Mouse (Mus musculus) liver, embryonic 13.5 days (tissue): ENCODE results near the gene H2al2a. TPM values are rescaled to one million over a fixed set of nuclear protein-coding genes. Genes with fewer than 3 reads are reported as not detected.

Source experiments
- ATAC-seq: fragments of 200-750 bp; cut with Nextera tagmentation; 2 replicates; pipeline ENCODE4 v1.8.0; 2017; ENCODE audit warnings: low read depth, mild to moderate bottlenecking, moderate number of reproducible peaks, moderate library complexity
- DNase-seq: peaks from one replicate; pipeline ENCODE4 v3.0.0; 2022
- H3K27ac ChIP-seq: fragments of 300-500 bp; sonication (generic); 2 replicates; pipeline ENCODE4 v1.5.1; 2015; ENCODE audit warnings: moderate library complexity, mild to moderate bottlenecking, inconsistent platforms
- H3K27me3 ChIP-seq: fragments of 300-500 bp; sonication (generic); 2 replicates; pipeline ENCODE4 v1.6.1; 2015; ENCODE audit warnings: mild to moderate bottlenecking, inconsistent platforms
- H3K36me3 ChIP-seq: fragments of 300-500 bp; sonication (generic); 2 replicates; pipeline ENCODE4 v1.6.1; 2015; ENCODE audit warnings: mild to moderate bottlenecking, inconsistent platforms
- H3K4me1 ChIP-seq: fragments of 300-500 bp; sonication (generic); replicated peaks from 2 replicates; pipeline ENCODE4 v1.6.1; 2015; ENCODE audit warnings: inconsistent platforms
- H3K4me2 ChIP-seq: fragments of 300-500 bp; sonication (generic); 2 replicates; pipeline ENCODE4 v1.6.1; 2015; ENCODE audit warnings: inconsistent platforms, mild to moderate bottlenecking, moderate library complexity
- H3K4me3 ChIP-seq: fragments of 300-500 bp; sonication (generic); replicated peaks from 2 replicates; pipeline ENCODE4 v1.5.1; 2015; ENCODE audit warnings: mild to moderate bottlenecking, inconsistent platforms
- H3K9ac ChIP-seq: fragments of 300-500 bp; sonication (generic); 2 replicates; pipeline ENCODE4 v1.6.1; 2015; ENCODE audit warnings: mild to moderate bottlenecking, inconsistent platforms
- H3K9me3 ChIP-seq: fragments of 300-500 bp; sonication (generic); replicated peaks from 2 replicates; pipeline ENCODE4 v1.6.1; 2016; ENCODE audit warnings: inconsistent platforms
- WGBS: fragments of 180-500 bp; shearing (Covaris S2); methylation state at CpG from one replicate; pipeline ENCODE4 v1.1.7; 2015; ENCODE audit not compliant: insufficient replicate concordance; 5-methylcytosine and 5-hydroxymethylcytosine counted together
- polyA plus RNA-seq: library from polyadenylated mRNA; unstranded; fragments of >200 nt; fragmentation: Nextera tagmentation; extraction: Ambion mirVana; gene quantifications from 2 replicates; pipeline ENCODE4 v1.2.1, GENCODE M21; 2015

H2al2a gene
- polyA plus RNA-seq, 1 experiment from 2014 or later = not detected

GRCm38 (mm10) chr2:18026116-18026947 lies 29.6 kb upstream of the H2al2a start:
- ATAC-seq = peak; percentile 27; the same call in 1 of the 2 replicates
- no peak for DNase-seq
- no peaks in the 10 kb centered on the region for H3K36me3 ChIP-seq
- H3K27ac ChIP-seq = no peak overlapping the region
- peaks cover 67% of the 10 kb centered on the region for H3K27me3 ChIP-seq
- peaks cover 41% of the 10 kb centered on the region for H3K4me1 ChIP-seq
- no peaks in the 10 kb centered on the region for H3K9me3 ChIP-seq
- WGBS = under 1% methylated on average over 44 of the region's 44 CpGs
- H3K4me3 ChIP-seq = peak overlapping the region; percentile 66
- H3K9ac ChIP-seq = peak overlapping the region; percentile 67
- H3K4me2 ChIP-seq = peak overlapping the region; percentile 87

- Histone ChIP-seq H3K27ac (no peak overlapping the region), H3K4me2 (peak overlapping the region; percentile 87), H3K9me3 (no peaks in the 10 kb centered on the region), H3K27me3 (peaks cover 61% of the 10 kb centered on the region), H3K4me3 (peak overlapping the region; percentile 66), H3K4me1 (peaks cover 37% of the 10 kb centered on the region), H3K9ac (peak overlapping the region; percentile 67), H3K36me3 (no peaks in the 10 kb centered on the region)
- 2% methylated on average over 14 of the region's 14 CpGs for WGBS
- ATAC-seq (no peak), DNase-seq (no peak)
Measured at GRCm38 (mm10) chr2:18025781-18026115, 29.0 kb upstream of the H2al2a start.

- no peak for DNase-seq
- H3K27me3 ChIP-seq = peaks cover 55% of the 10 kb centered on the region
- H3K9me3 ChIP-seq = no peaks in the 10 kb centered on the region
- H3K27ac ChIP-seq = no peak overlapping the region
- H3K36me3 ChIP-seq = no peaks in the 10 kb centered on the region
- peaks cover 37% of the 10 kb centered on the region for H3K4me1 ChIP-seq
- ATAC-seq = no peak
- 35% methylated on average over 5 of the region's 5 CpGs for WGBS
- no peak overlapping the region for H3K4me2 ChIP-seq
- H3K4me3 ChIP-seq = no peak overlapping the region
- H3K9ac ChIP-seq = no peak overlapping the region
Measured at GRCm38 (mm10) chr2:18025116-18025515, 28.4 kb upstream of the H2al2a start.

GRCm38 (mm10) chr2:18022886-18023285 lies 26.1 kb upstream of the H2al2a start:
- H3K4me3 ChIP-seq = no peak overlapping the region
- H3K4me1 ChIP-seq = peaks cover 25% of the 10 kb centered on the region
- no peak overlapping the region for H3K9ac ChIP-seq
- H3K36me3 ChIP-seq = no peaks in the 10 kb centered on the region
- WGBS = 43% methylated on average over 1 of the region's 1 CpGs
- H3K9me3 ChIP-seq = no peaks in the 10 kb centered on the region
- DNase-seq (no peak), ATAC-seq (no peak)
- peaks cover 34% of the 10 kb centered on the region for H3K27me3 ChIP-seq
- no peak overlapping the region for H3K27ac ChIP-seq
- H3K4me2 ChIP-seq = no peak overlapping the region

GRCm38 (mm10) chr2:18019122-18019521 lies 22.4 kb upstream of the H2al2a start:
- Histone ChIP-seq H3K27ac (no peak overlapping the region), H3K9ac (no peak overlapping the region), H3K27me3 (peaks cover 4% of the 10 kb centered on the region; the same call in 1 of the 2 replicates), H3K36me3 (no peaks in the 10 kb centered on the region), H3K4me3 (no peak overlapping the region), H3K4me1 (no peaks in the 10 kb centered on the region), H3K4me2 (no peak overlapping the region), H3K9me3 (no peaks in the 10 kb centered on the region)
- ATAC-seq = no peak
- 48% methylated on average over 1 of the region's 1 CpGs for WGBS
- no peak for DNase-seq

- Histone ChIP-seq H3K4me3 (no peak overlapping the region), H3K9ac (no peak overlapping the region), H3K36me3 (no peaks in the 10 kb centered on the region), H3K4me2 (no peak overlapping the region), H3K27ac (no peak overlapping the region), H3K27me3 (no peaks in the 10 kb centered on the region), H3K4me1 (no peaks in the 10 kb centered on the region), H3K9me3 (no peaks in the 10 kb centered on the region)
- no peak for ATAC-seq
- WGBS = 72% methylated on average over 6 of the region's 6 CpGs
- DNase-seq = no peak
Measured at GRCm38 (mm10) chr2:18017321-18017720, 20.6 kb upstream of the H2al2a start.

GRCm38 (mm10) chr2:18016639-18017038 lies 19.9 kb upstream of the H2al2a start:
- Histone ChIP-seq H3K9ac (no peak overlapping the region), H3K36me3 (no peaks in the 10 kb centered on the region), H3K4me1 (no peaks in the 10 kb centered on the region), H3K9me3 (no peaks in the 10 kb centered on the region), H3K27ac (no peak overlapping the region), H3K4me2 (no peak overlapping the region), H3K27me3 (no peaks in the 10 kb centered on the region), H3K4me3 (no peak overlapping the region)
- 52% methylated on average over 1 of the region's 1 CpGs for WGBS
- DNase-seq = no peak
- ATAC-seq = no peak

- no peak for DNase-seq
- Histone ChIP-seq H3K27me3 (no peaks in the 10 kb centered on the region), H3K27ac (no peak overlapping the region), H3K4me3 (no peak overlapping the region), H3K4me2 (no peak overlapping the region), H3K4me1 (no peaks in the 10 kb centered on the region), H3K9me3 (no peaks in the 10 kb centered on the region), H3K9ac (no peak overlapping the region), H3K36me3 (no peaks in the 10 kb centered on the region)
- WGBS = 41% methylated on average over 3 of the region's 3 CpGs
- ATAC-seq = no peak
Measured at GRCm38 (mm10) chr2:18015581-18015980, 18.8 kb upstream of the H2al2a start.

GRCm38 (mm10) chr2:18012866-18013265 lies 16.1 kb upstream of the H2al2a start:
- Histone ChIP-seq H3K27ac (no peak overlapping the region), H3K27me3 (no peaks in the 10 kb centered on the region), H3K4me1 (no peaks in the 10 kb centered on the region), H3K9ac (no peak overlapping the region), H3K4me3 (no peak overlapping the region), H3K36me3 (no peaks in the 10 kb centered on the region), H3K9me3 (no peaks in the 10 kb centered on the region), H3K4me2 (no peak overlapping the region)
- DNase-seq (no peak), ATAC-seq (no peak)
- WGBS = 69% methylated on average over 3 of the region's 3 CpGs

- H3K27ac ChIP-seq = no peak overlapping the region
- H3K36me3 ChIP-seq = no peaks in the 10 kb centered on the region
- no peak for ATAC-seq
- DNase-seq = no peak
- no peak overlapping the region for H3K9ac ChIP-seq
- H3K4me3 ChIP-seq = no peak overlapping the region
- H3K4me2 ChIP-seq = no peak overlapping the region
- no peaks in the 10 kb centered on the region for H3K27me3 ChIP-seq
- no peaks in the 10 kb centered on the region for H3K9me3 ChIP-seq
- no peaks in the 10 kb centered on the region for H3K4me1 ChIP-seq
- 67% methylated on average over 6 of the region's 6 CpGs for WGBS
Measured at GRCm38 (mm10) chr2:18011226-18011625, 14.5 kb upstream of the H2al2a start.

- H3K27me3 ChIP-seq = no peaks in the 10 kb centered on the region
- WGBS = 43% methylated on average over 8 of the region's 8 CpGs
- no peaks in the 10 kb centered on the region for H3K9me3 ChIP-seq
- no peak overlapping the region for H3K4me3 ChIP-seq
- no peak for DNase-seq
- no peaks in the 10 kb centered on the region for H3K4me1 ChIP-seq
- H3K27ac ChIP-seq = no peak overlapping the region
- no peaks in the 10 kb centered on the region for H3K36me3 ChIP-seq
- no peak overlapping the region for H3K9ac ChIP-seq
- no peak overlapping the region for H3K4me2 ChIP-seq
- no peak for ATAC-seq
Measured at GRCm38 (mm10) chr2:18005137-18005536, 8.4 kb upstream of the H2al2a start.

GRCm38 (mm10) chr2:18004286-18004685 lies 7.5 kb upstream of the H2al2a start:
- Histone ChIP-seq H3K36me3 (no peaks in the 10 kb centered on the region), H3K4me2 (no peak overlapping the region), H3K9ac (no peak overlapping the region), H3K27me3 (no peaks in the 10 kb centered on the region), H3K4me1 (no peaks in the 10 kb centered on the region), H3K27ac (no peak overlapping the region), H3K4me3 (no peak overlapping the region), H3K9me3 (no peaks in the 10 kb centered on the region)
- no peak for DNase-seq
- WGBS = 68% methylated on average over 4 of the region's 4 CpGs
- no peak for ATAC-seq
